Mouse (Mus musculus) lung, adult 2 months (tissue): Measurements from ENCODE around the gene Tom1l2.

Source experiments
- CTCF ChIP-seq: fragments of 200-500 bp; IDR thresholded peaks from 2 replicates; pipeline ENCODE4 v1.5.1; 2011; ENCODE audit warnings: mild to moderate bottlenecking, low read length, control low read depth; ENCODE audit not compliant: insufficient read depth
- POLR2A ChIP-seq: fragments of 200-500 bp; IDR thresholded peaks from 2 replicates; pipeline ENCODE4 v1.6.1; 2011; ENCODE audit warnings: low read depth, mild to moderate bottlenecking, control low read depth, low read length, borderline replicate concordance; ENCODE audit errors: extremely low read depth

DNA sequence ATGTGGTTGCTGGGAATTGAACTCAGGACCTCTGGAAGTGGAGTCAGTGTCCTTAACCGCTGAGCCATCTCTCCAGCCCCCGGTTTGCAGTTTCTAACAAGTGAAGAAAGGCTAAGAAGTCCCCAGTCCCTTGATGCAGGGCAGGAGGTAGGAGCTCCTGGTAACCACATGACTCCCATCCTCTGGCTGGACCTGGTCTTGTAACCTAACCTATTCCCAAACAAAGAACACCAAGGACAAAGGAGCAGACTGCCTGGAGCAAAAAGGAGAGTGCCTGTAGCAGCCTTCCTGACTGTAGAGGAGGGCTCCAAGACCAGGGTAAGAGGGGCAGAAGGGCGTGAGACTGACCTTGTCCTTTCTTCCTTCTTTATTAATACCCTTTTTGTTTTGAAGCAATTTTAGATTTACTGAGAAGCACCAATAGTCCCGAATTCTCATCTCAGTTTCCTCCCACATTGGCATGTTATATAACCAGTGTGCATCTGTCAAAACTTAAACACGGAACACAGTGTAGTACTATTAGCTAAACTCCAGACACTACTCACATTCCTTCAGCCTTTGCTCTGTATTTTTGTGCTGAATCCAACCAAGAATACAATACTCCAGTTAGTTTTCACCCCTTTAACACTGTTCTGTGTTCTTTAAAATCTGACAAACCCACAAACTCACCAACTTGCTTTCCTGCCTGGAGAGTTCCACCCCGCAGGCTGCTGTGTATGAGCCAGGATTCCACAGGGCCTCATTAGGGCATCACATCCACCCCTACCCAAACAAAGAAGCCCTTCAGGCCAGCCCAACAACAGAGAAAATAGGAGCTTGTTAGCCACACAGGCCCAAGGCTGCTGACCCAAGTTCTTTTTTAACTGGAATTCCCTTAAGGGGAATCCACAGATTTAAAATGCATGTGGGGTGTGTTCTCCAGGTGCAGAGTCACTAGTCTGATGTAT is 58.7 kb downstream of the Tom1l2 start:
- TF ChIP-seq POLR2A (no peak), CTCF (no peak)
